Comparison of ENCODE assay signal across 26 mouse cellular contexts in genomic region chr17:45458516-45458915, GRCm38 (mm10). TPM values are rescaled to one million over a fixed set of nuclear protein-coding genes. Genes with fewer than 3 reads are reported as not detected.
DNase-seq lines count a peak whose midpoint lies in the region; ATAC-seq and TF ChIP-seq lines count a peak whose summit lies in the region.
"Had no signal": no experiment of that assay in that cellular context is flagged by ENCODE, and none has a peak within 500 bp of the region (broad histone marks: within the 10 kb centered on the region; RNA-seq: fewer than 3 reads in every experiment).

No protein-coding gene starts in this region.

- no peaks in the 10 kb centered on the region for H3K9me3 ChIP-seq in megakaryocyte, embryonic 14.5 days
- no peaks in the 10 kb centered on the region for H3K9me3 ChIP-seq in ES-Bruce4 (replicated peaks; ENCODE audit: control insufficient read depth, insufficient read depth, low read length, poor library complexity, severe bottlenecking)
- H3K9me3 ChIP-seq: embryonic facial prominence, embryonic 12.5 days; embryonic facial prominence, embryonic 15.5 days had no signal

- ATAC-seq in megakaryocyte, adult 5-6 weeks (ENCODE audit: poor library complexity, severe bottlenecking): no peak
- ATAC-seq: forebrain, embryonic 14.5 days; forebrain, postnatal 0 days; hindbrain, postnatal 0 days; inflammation-experienced regulatory T-cells, adult 6 months; intestine, embryonic 16.5 days had no signal

- H3K4me3 ChIP-seq in megakaryocyte, embryonic 14.5 days (replicated peaks): peak overlapping the region; percentile 86
- H3K4me3 ChIP-seq in ES-Bruce4 (ENCODE audit: low read depth, low read length): peak overlapping the region; percentile 36
- H3K4me3 ChIP-seq: embryonic facial prominence, embryonic 12.5 days; embryonic facial prominence, embryonic 15.5 days; gastrocnemius, adult 2 months had no signal

- H3K36me3 ChIP-seq in megakaryocyte, embryonic 14.5 days (replicated peaks; ENCODE audit: low read length): peaks cover 17% of the 10 kb centered on the region
- no peaks in the 10 kb centered on the region for H3K36me3 ChIP-seq in ES-Bruce4 (ENCODE audit: control insufficient read depth, insufficient read depth, low read length, poor library complexity, severe bottlenecking)
- H3K36me3 ChIP-seq: embryonic facial prominence, embryonic 12.5 days; embryonic facial prominence, embryonic 15.5 days had no signal

- no peak for TF ChIP-seq CTCF in ES-Bruce4 (IDR thresholded peaks at IDR 0.05; ENCODE audit: low read depth, low read length)

- DNase-seq in R1 (ENCODE audit: low read depth, low spot score) (peak; percentile 60), MN1 (ENCODE audit: low spot score) (no peak)
- DNase-seq in layer of hippocampus, adult 9-11 months: no peak
- DNase-seq: adrenal gland, adult 2 months; adrenal gland, postnatal 14 days; B cell, adult 2 months; cerebellum, adult 11 months; cerebellum, adult 2 months; cerebellum, adult 9-11 months; cerebellum, postnatal 25 days; forebrain, postnatal 0 days; gastrocnemius, adult 2 months; gastrocnemius, postnatal 14 days; heart, adult 11 months had no signal

- peak overlapping the region; percentile 41 for H3K9ac ChIP-seq in ES-Bruce4 (ENCODE audit: low read depth, poor library complexity, severe bottlenecking)
- H3K9ac ChIP-seq: embryonic facial prominence, embryonic 12.5 days; embryonic facial prominence, embryonic 15.5 days; forebrain, postnatal 0 days; hindbrain, embryonic 14.5 days had no signal

- TF ChIP-seq EP300 in ES-Bruce4 (IDR thresholded peaks at IDR 0.05; ENCODE audit: insufficient read depth, low read depth, low read length): no peak

- peaks cover 52% of the 10 kb centered on the region for H3K4me1 ChIP-seq in megakaryocyte, embryonic 14.5 days
- H3K4me1 ChIP-seq in ES-Bruce4 (ENCODE audit: control insufficient read depth, insufficient read depth, low read length): peaks cover 10% of the 10 kb centered on the region
- H3K4me1 ChIP-seq: embryonic facial prominence, embryonic 12.5 days; embryonic facial prominence, embryonic 15.5 days had no signal

- no peak for TF ChIP-seq POLR2A in ES-Bruce4 (IDR thresholded peaks at IDR 0.05; ENCODE audit: insufficient read depth, low read length)

- H3K27me3 ChIP-seq in megakaryocyte, embryonic 14.5 days (replicated peaks): no peaks in the 10 kb centered on the region
- no peaks in the 10 kb centered on the region for H3K27me3 ChIP-seq in ES-Bruce4 (ENCODE audit: control insufficient read depth, insufficient read depth, low read length, poor library complexity, severe bottlenecking)
- H3K27me3 ChIP-seq: CH12.LX; embryonic facial prominence, embryonic 12.5 days; embryonic facial prominence, embryonic 15.5 days had no signal

- H3K27ac ChIP-seq in ES-Bruce4 (ENCODE audit: insufficient read depth, low read length): peak overlapping the region; percentile 97
- H3K27ac ChIP-seq: embryonic facial prominence, embryonic 12.5 days; embryonic facial prominence, embryonic 15.5 days; gastrocnemius, adult 2 months; hindbrain, embryonic 14.5 days; hindbrain, postnatal 0 days had no signal

RNA-seq across cellular contexts. Expression of gene Spats1, which starts 16.7 kb away (rescaled TPM):
- polyA plus RNA-seq in megakaryocyte, embryonic 14.5 days (2012; ENCODE audit: insufficient read depth, low replicate concordance): 0.34 TPM in 1 of 2 replicates, not detected in the other
- not detected in 2 replicates for total RNA-seq in megakaryocyte, adult 5-6 weeks (2015)
- not detected in 2 replicates for total RNA-seq in megakaryocyte, adult 5-6 weeks (2017)
- 3.0 and 3.2 TPM in 2 replicates for polyA plus RNA-seq in ES-Bruce4 (2011; ENCODE audit: insufficient read depth, insufficient read length, low read depth, missing spikeins)
- total RNA-seq: adrenal gland, adult 2 months; adrenal gland, postnatal 14 days; gastrocnemius, adult 2 months; hematopoietic stem cell, adult 5-6 weeks had no signal

RNA-seq across cellular contexts. Expression of gene Cdc5l, which starts 25.0 kb away (rescaled TPM):
- 2.4 and 5.3 TPM in 2 replicates for polyA plus RNA-seq in megakaryocyte, embryonic 14.5 days (2012; ENCODE audit: insufficient read depth, low replicate concordance)
- 58.1 and 60.7 TPM in 2 replicates for total RNA-seq in megakaryocyte, adult 5-6 weeks (2015)
- total RNA-seq in megakaryocyte, adult 5-6 weeks (2017): 106 and 112 TPM in 2 replicates
- polyA plus RNA-seq in ES-Bruce4 (2011; ENCODE audit: insufficient read depth, insufficient read length, low read depth, missing spikeins): 135 and 137 TPM in 2 replicates

RNA-seq across cellular contexts. Expression of gene Aars2, which starts 48.1 kb away (rescaled TPM):
- 12.6 and 19.9 TPM in 2 replicates for polyA plus RNA-seq in megakaryocyte, embryonic 14.5 days (2012; ENCODE audit: insufficient read depth, low replicate concordance)
- total RNA-seq in megakaryocyte, adult 5-6 weeks (2015): 2.3 and 4.0 TPM in 2 replicates
- total RNA-seq in megakaryocyte, adult 5-6 weeks (2017): 4.6 and 5.2 TPM in 2 replicates
- polyA plus RNA-seq in ES-Bruce4 (2011; ENCODE audit: insufficient read depth, insufficient read length, low read depth, missing spikeins): 18.1 and 19.0 TPM in 2 replicates

Comparison
In these comparisons a context has a peak if more than half of its experiments do, and no peak if none do; other contexts are left out.
1. RNA of gene Cdc5l, which starts 25.0 kb away (polyA plus RNA-seq): 135 to 137 TPM in ES-Bruce4; 2.4 to 5.3 TPM in megakaryocyte, embryonic 14.5 days; every median in the first group is over 10 times any median in the second.